Mouse (Mus musculus) lung, embryonic 14.5 days (tissue): ENCODE results near the gene Svs2. TPM values are rescaled to one million over a fixed set of nuclear protein-coding genes. Genes with fewer than 3 reads are reported as not detected.
"Not testable (repeated sequence)": the region's sequence is repeated elsewhere in the genome, so short reads cannot be mapped to it uniquely, and the experiment has no call there.

ENCODE experiments used
- ATAC-seq: fragments of 200-750 bp; cut with Nextera tagmentation; 2 replicates; pipeline ENCODE4 v1.8.0; 2017; ENCODE audit warnings: mild to moderate bottlenecking, moderate TSS enrichment, moderate library complexity; ENCODE audit not compliant: insufficient read depth
- DNase-seq: peaks from one replicate; pipeline ENCODE4 v3.0.0-alpha.2; 2015
- H3K27ac ChIP-seq: fragments of 300-500 bp; sonication (generic); 2 replicates; pipeline ENCODE4 v1.5.1; 2014; ENCODE audit warnings: low read depth, mild to moderate bottlenecking, moderate library complexity
- H3K27me3 ChIP-seq: fragments of 300-500 bp; sonication (generic); 2 replicates; pipeline ENCODE4 v1.6.1; 2014; ENCODE audit warnings: low read length, control low read depth; ENCODE audit not compliant: insufficient read depth
- H3K36me3 ChIP-seq: fragments of 300-500 bp; sonication (generic); 2 replicates; pipeline ENCODE4 v1.6.1; 2014; ENCODE audit warnings: control low read depth; ENCODE audit not compliant: insufficient read depth
- H3K4me1 ChIP-seq: fragments of 300-500 bp; sonication (generic); 2 replicates; pipeline ENCODE4 v1.6.1; 2014; ENCODE audit warnings: antibody characterized with exemption, control low read depth; ENCODE audit not compliant: insufficient read depth
- H3K4me2 ChIP-seq: fragments of 300-500 bp; sonication (generic); 2 replicates; pipeline ENCODE4 v1.6.1; 2014; ENCODE audit warnings: mild to moderate bottlenecking
- H3K4me3 ChIP-seq: fragments of 300-500 bp; sonication (generic); 2 replicates; pipeline ENCODE4 v1.5.1; 2014; ENCODE audit warnings: low read depth, low read length
- H3K9ac ChIP-seq: fragments of 300-500 bp; sonication (generic); 2 replicates; pipeline ENCODE4 v1.6.1; 2014
- H3K9me3 ChIP-seq: fragments of 300-500 bp; sonication (generic); 2 replicates; pipeline ENCODE4 v1.6.1; 2016; ENCODE audit warnings: low read depth, low read length, control low read depth
- CTCF ChIP-seq: IDR thresholded peaks from 2 replicates; pipeline ENCODE4 v1.5.1; 2016; ENCODE audit warnings: antibody characterized with exemption, low read depth
- WGBS: fragments of 180-500 bp; shearing (Covaris S2); extraction: QIAGEN DNeasy Blood & Tissue Kit; methylation state at CpG from one replicate; pipeline ENCODE4 v1.1.7; 2014; 5-methylcytosine and 5-hydroxymethylcytosine counted together
- polyA plus RNA-seq: library from polyadenylated mRNA; unstranded; fragments of >200 nt; fragmentation: Nextera tagmentation; extraction: Ambion mirVana; gene quantifications from 2 replicates; pipeline ENCODE4 v1.2.1, GENCODE M21; 2014

The Svs2 gene
- not detected in 2 replicates for polyA plus RNA-seq

DNA sequence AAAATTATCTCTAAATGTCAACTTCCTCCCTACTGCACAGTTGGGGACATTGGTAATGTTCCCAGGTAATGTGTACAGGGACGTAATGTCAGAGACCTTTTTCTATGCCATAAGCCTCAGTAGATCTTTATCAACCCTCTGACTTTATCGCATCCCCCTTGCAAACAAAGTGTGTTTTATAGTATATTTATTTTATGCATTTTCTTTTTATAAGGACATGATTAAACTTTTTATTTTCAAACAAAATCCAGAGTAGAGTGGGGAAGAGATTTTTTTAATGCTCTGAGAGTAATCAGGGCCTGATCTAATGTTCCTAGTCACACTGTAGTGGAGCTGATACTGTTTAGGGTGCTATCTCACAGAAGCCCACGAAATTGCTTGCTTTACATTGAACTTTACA is at the start of gene Svs2:
Svs2 (minus strand) TSS at position 101 of the 400 bp plus-strand sequence.
- no peak for TF ChIP-seq CTCF
- Histone ChIP-seq H3K4me3 (no peak within 1 kb of the TSS), H3K27me3 (no peaks in the 10 kb centered on the region), H3K4me1 (no peaks in the 10 kb centered on the region), H3K27ac (no peak within 1 kb of the TSS), H3K4me2 (no peak within 1 kb of the TSS), H3K9me3 (no peaks in the 10 kb centered on the region), H3K36me3 (no peaks in the 10 kb centered on the region), H3K9ac (no peak within 1 kb of the TSS)
- no peak for ATAC-seq
- no peak for DNase-seq
- WGBS = 79% methylated on average over 3 of the region's 3 CpGs

GRCm38 (mm10) chr2:164278359-164278758 is 40.1 kb upstream of the Svs2 start, which contains the start of gene Svs4:
TSS of gene Svs4 (minus strand) at chr2:164278459.
- no peaks in the 10 kb centered on the region for H3K9me3 ChIP-seq
- no peak within 1 kb of the TSS for H3K27ac ChIP-seq
- DNase-seq = no peak
- ATAC-seq = no peak
- no peaks in the 10 kb centered on the region for H3K4me1 ChIP-seq
- no peak within 1 kb of the TSS for H3K4me3 ChIP-seq
- no peaks in the 10 kb centered on the region for H3K36me3 ChIP-seq
- H3K4me2 ChIP-seq = no peak within 1 kb of the TSS
- H3K27me3 ChIP-seq = no peaks in the 10 kb centered on the region
- H3K9ac ChIP-seq = no peak within 1 kb of the TSS
- 89% methylated on average over 4 of the region's 4 CpGs for WGBS
- no peak for TF ChIP-seq CTCF

DNA sequence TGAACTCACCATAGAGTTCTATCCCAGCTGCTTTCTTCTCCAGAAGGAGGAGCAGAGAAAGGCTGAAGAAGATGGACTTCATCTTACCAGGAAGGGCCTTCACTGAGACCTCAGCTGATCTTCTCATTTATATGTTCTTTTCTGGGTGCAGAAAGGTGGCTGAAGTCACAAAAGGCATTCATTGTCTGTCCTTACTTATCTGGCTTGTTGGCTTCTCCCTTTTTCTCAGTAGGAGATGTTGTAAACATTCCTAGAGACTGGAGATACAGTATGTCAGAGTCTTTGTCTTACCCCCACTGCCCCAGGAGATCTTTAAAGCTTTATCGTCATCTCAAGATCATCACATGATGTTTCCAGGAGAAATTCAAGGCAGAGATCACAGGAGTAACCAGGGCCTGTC is 18.3 kb upstream of the Svs2 start, which contains the start of gene Svs3b:
Svs3b (minus strand) TSS at position 101 of the 400 bp plus-strand sequence.
- not testable (repeated sequence) for H3K4me3 ChIP-seq, H3K27me3 ChIP-seq, ATAC-seq, DNase-seq, H3K9me3 ChIP-seq, H3K4me2 ChIP-seq, H3K27ac ChIP-seq, H3K36me3 ChIP-seq, H3K4me1 ChIP-seq, H3K9ac ChIP-seq
- 55% methylated on average over 1 of the region's 1 CpGs for WGBS

DNA sequence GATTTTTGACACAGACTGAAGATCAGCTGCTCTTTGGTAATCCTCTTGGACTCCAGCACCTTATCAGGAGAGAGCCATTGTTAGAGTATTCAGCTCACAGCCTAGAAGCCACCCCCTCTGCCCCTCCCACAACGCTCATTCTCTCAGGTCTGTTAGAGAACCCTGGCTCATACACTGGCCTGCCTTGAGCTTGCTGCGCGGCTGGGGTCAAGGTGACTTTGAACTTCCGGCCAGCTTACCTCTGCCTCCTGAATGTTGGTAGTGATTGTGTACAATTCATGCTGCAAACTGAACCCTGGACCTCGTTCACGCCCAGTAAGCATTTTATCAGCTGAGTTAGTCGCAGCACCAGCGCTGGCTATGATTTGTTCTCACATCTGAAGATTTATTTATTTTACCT is 5.6 kb downstream of the Svs2 start:
- H3K4me1 ChIP-seq = no peaks in the 10 kb centered on the region
- ATAC-seq = no peak
- no peak for TF ChIP-seq CTCF
- no peak overlapping the region for H3K4me3 ChIP-seq
- H3K27ac ChIP-seq = no peak overlapping the region
- no peaks in the 10 kb centered on the region for H3K36me3 ChIP-seq
- no peaks in the 10 kb centered on the region for H3K27me3 ChIP-seq
- no peaks in the 10 kb centered on the region for H3K9me3 ChIP-seq
- 69% methylated on average over 8 of the region's 8 CpGs for WGBS
- no peak overlapping the region for H3K4me2 ChIP-seq
- no peak for DNase-seq
- no peak overlapping the region for H3K9ac ChIP-seq

DNA sequence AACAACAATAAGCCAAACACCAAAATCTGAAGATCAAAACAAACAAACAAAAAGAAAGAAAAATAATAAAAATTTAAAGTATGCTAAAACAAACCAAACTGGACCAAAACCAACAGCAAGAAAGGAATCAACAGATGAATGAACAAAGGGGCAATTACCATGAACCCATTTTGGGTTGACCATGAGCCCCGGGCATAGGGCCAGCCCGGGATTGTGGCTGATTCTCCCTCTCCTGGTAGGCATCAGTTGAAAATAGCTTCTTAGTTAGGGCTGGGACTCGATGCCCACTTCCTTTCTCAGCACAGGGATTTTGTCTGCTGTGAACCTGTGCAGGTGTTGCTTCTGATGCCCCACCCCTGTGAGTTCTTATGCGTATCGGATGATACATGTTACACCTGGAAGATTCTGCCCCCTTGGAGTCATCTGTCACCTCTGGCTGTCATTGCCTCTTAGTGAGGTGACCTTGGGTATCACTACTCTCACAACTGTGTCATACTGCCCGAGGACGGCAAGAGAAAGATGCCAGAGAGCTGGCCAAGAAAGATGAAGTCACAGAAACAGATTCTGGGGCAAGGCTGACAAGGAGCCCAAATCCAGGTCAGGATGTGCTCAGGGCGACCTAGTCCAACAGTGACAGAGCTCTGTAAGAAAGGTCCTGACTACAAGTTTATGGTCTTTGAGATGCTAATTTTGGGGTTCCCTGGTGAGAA is 9.8 kb downstream of the Svs2 start:
- Histone ChIP-seq H3K27me3 (no peaks in the 10 kb centered on the region), H3K4me3 (no peak overlapping the region), H3K36me3 (no peaks in the 10 kb centered on the region), H3K4me1 (no peaks in the 10 kb centered on the region), H3K27ac (no peak overlapping the region), H3K4me2 (no peak overlapping the region), H3K9ac (no peak overlapping the region), H3K9me3 (no peaks in the 10 kb centered on the region)
- DNase-seq = no peak
- no peak for TF ChIP-seq CTCF
- 81% methylated on average over 8 of the region's 8 CpGs for WGBS
- no peak for ATAC-seq

GRCm38 (mm10) chr2:164221522-164221921 is 16.7 kb downstream of the Svs2 start, which contains the start of gene Wfdc15b:
TSS of gene Wfdc15b (minus strand) at chr2:164221660.
- no peak for ATAC-seq
- no peak for DNase-seq

GRCm38 (mm10) chr2:164219295-164219694 is 19.0 kb downstream of the Svs2 start:
- DNase-seq (no peak), ATAC-seq (no peak)
- TF ChIP-seq CTCF = no peak

More at GRCm38 (mm10) chr2:164221522-164221921, 16.7 kb downstream of the Svs2 start, which contains the start of gene Wfdc15b:
- Histone ChIP-seq H3K9me3 (no peaks in the 10 kb centered on the region), H3K4me1 (no peaks in the 10 kb centered on the region), H3K4me3 (no peak within 1 kb of the TSS), H3K36me3 (no peaks in the 10 kb centered on the region), H3K27me3 (no peaks in the 10 kb centered on the region), H3K27ac (no peak within 1 kb of the TSS), H3K9ac (no peak within 1 kb of the TSS), H3K4me2 (no peak within 1 kb of the TSS)
- no peak for TF ChIP-seq CTCF
- WGBS = 38% methylated on average over 11 of the region's 11 CpGs

More at GRCm38 (mm10) chr2:164219295-164219694, 19.0 kb downstream of the Svs2 start:
- H3K9me3 ChIP-seq = no peaks in the 10 kb centered on the region
- no peak overlapping the region for H3K4me3 ChIP-seq
- WGBS = 82% methylated on average over 9 of the region's 9 CpGs
- no peak overlapping the region for H3K27ac ChIP-seq
- H3K9ac ChIP-seq = no peak overlapping the region
- H3K4me1 ChIP-seq = no peaks in the 10 kb centered on the region
- H3K36me3 ChIP-seq = no peaks in the 10 kb centered on the region
- no peaks in the 10 kb centered on the region for H3K27me3 ChIP-seq
- H3K4me2 ChIP-seq = no peak overlapping the region
